Mouse (Mus musculus) neural tube, embryonic 13.5 days (tissue): ENCODE data around the gene Fsip1. TPM values are rescaled to one million over a fixed set of nuclear protein-coding genes. Genes with fewer than 3 reads are reported as not detected.

Source experiments
- ATAC-seq: fragments of 200-750 bp; cut with Nextera tagmentation; 2 replicates; pipeline ENCODE4 v1.8.0; 2017; ENCODE audit warnings: low read depth, mild to moderate bottlenecking, moderate TSS enrichment, moderate library complexity
- H3K27ac ChIP-seq: fragments of 300-500 bp; sonication (generic); replicated peaks from 2 replicates; pipeline ENCODE4 v1.5.1; 2015; ENCODE audit warnings: moderate library complexity, mild to moderate bottlenecking, inconsistent platforms
- H3K27me3 ChIP-seq: fragments of 300-500 bp; sonication (generic); 2 replicates; pipeline ENCODE4 v1.6.1; 2015; ENCODE audit warnings: mild to moderate bottlenecking, inconsistent platforms
- H3K36me3 ChIP-seq: fragments of 300-500 bp; sonication (generic); 2 replicates; pipeline ENCODE4 v1.6.1; 2015; ENCODE audit warnings: mild to moderate bottlenecking, inconsistent platforms
- H3K4me1 ChIP-seq: fragments of 300-500 bp; sonication (generic); replicated peaks from 2 replicates; pipeline ENCODE4 v1.6.1; 2015; ENCODE audit warnings: inconsistent platforms
- H3K4me2 ChIP-seq: fragments of 300-500 bp; sonication (generic); 2 replicates; pipeline ENCODE4 v1.6.1; 2015; ENCODE audit warnings: inconsistent platforms, mild to moderate bottlenecking, moderate library complexity
- H3K4me3 ChIP-seq: fragments of 300-500 bp; sonication (generic); 2 replicates; pipeline ENCODE4 v1.5.1; 2015; ENCODE audit warnings: mild to moderate bottlenecking, inconsistent platforms
- H3K9ac ChIP-seq: fragments of 300-500 bp; sonication (generic); 2 replicates; pipeline ENCODE4 v1.6.1; 2015; ENCODE audit warnings: moderate library complexity, mild to moderate bottlenecking, inconsistent platforms
- H3K9me3 ChIP-seq: fragments of 300-500 bp; sonication (generic); 2 replicates; pipeline ENCODE4 v1.6.1; 2016; ENCODE audit warnings: inconsistent platforms
- WGBS: fragments of 180-500 bp; shearing (Covaris S2); methylation state at CpG from one replicate; pipeline ENCODE4 v1.1.7; 2015; 5-methylcytosine and 5-hydroxymethylcytosine counted together
- polyA plus RNA-seq: library from polyadenylated mRNA; unstranded; fragments of >200 nt; fragmentation: Nextera tagmentation; extraction: Ambion mirVana; gene quantifications from 2 replicates; pipeline ENCODE4 v1.2.1, GENCODE M21; 2015

The Fsip1 gene
- polyA plus RNA-seq, 1 experiment from 2014 or later: 2.0 TPM

DNA sequence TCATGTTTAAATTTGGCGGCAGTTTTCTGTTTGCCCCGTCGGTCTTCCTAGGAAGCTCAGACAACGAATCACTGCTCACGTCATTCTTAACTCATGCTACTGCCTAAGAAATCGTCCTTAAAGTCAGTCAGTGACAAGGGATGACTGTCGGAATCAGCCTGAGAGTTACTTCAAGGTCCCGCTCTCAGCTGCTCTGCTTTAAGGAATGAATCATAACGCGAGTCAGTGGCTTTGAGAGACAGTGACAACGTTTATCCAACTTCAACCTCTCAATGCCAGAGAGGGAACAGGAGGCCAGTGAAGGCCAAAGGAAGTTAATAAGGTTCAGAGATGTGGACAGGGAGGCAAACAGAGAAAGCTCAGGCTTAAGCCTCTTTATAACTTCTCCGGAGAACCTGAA, 7.8 kb downstream of the Fsip1 start:
- Histone ChIP-seq H3K4me3 (no peak overlapping the region), H3K4me2 (no peak overlapping the region), H3K36me3 (no peaks in the 10 kb centered on the region), H3K9ac (no peak overlapping the region), H3K9me3 (no peaks in the 10 kb centered on the region), H3K27ac (no peak overlapping the region), H3K27me3 (no peaks in the 10 kb centered on the region), H3K4me1 (no peaks in the 10 kb centered on the region)
- no peak for ATAC-seq
- WGBS: 81% methylated on average over 12 of the region's 12 CpGs

DNA sequence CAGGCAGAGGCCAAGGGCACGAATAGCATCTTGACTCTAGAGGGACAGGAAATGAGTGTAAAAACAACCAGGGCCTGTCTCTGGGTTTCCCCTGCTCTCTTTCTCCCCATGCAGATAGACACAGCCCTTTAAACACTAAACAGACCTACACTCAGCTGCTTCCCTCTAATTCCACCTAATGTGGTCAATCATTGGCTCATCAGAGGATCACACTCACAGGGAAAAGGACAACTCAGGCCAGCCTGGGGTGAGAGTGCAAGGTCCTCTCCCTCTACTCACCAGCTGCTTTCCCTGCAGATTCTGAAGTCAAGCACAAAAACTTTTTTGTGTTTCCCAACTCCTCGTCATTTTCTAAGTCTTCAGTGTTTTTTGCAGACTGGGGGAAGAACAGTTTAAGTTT, 8.8 kb downstream of the Fsip1 start:
- WGBS: 63% methylated on average over 2 of the region's 2 CpGs
- H3K36me3 ChIP-seq: no peaks in the 10 kb centered on the region
- H3K9ac ChIP-seq: no peak overlapping the region
- H3K9me3 ChIP-seq: no peaks in the 10 kb centered on the region
- H3K4me1 ChIP-seq: no peaks in the 10 kb centered on the region
- no peak for ATAC-seq
- H3K27ac ChIP-seq: no peak overlapping the region
- no peak overlapping the region for H3K4me2 ChIP-seq
- no peak overlapping the region for H3K4me3 ChIP-seq
- no peaks in the 10 kb centered on the region for H3K27me3 ChIP-seq

GRCm38 (mm10) chr2:118245914-118246313, 10.9 kb downstream of the Fsip1 start:
- no peaks in the 10 kb centered on the region for H3K27me3 ChIP-seq
- no peaks in the 10 kb centered on the region for H3K9me3 ChIP-seq
- H3K36me3 ChIP-seq: no peaks in the 10 kb centered on the region
- no peak overlapping the region for H3K9ac ChIP-seq
- peak; percentile 69 for ATAC-seq
- no peak overlapping the region for H3K4me2 ChIP-seq
- no peak overlapping the region for H3K27ac ChIP-seq
- no peak overlapping the region for H3K4me3 ChIP-seq
- 18% methylated on average over 10 of the region's 10 CpGs for WGBS
- H3K4me1 ChIP-seq: no peaks in the 10 kb centered on the region

GRCm38 (mm10) chr2:118236196-118236595, 20.6 kb downstream of the Fsip1 start:
- no peak overlapping the region for H3K4me3 ChIP-seq
- no peak overlapping the region for H3K4me2 ChIP-seq
- no peak overlapping the region for H3K9ac ChIP-seq
- no peaks in the 10 kb centered on the region for H3K4me1 ChIP-seq
- WGBS: 89% methylated on average over 7 of the region's 7 CpGs
- no peaks in the 10 kb centered on the region for H3K27me3 ChIP-seq
- no peak overlapping the region for H3K27ac ChIP-seq
- H3K36me3 ChIP-seq: no peaks in the 10 kb centered on the region
- ATAC-seq: no peak
- no peaks in the 10 kb centered on the region for H3K9me3 ChIP-seq

GRCm38 (mm10) chr2:118235614-118236013, 21.2 kb downstream of the Fsip1 start:
- 83% methylated on average over 3 of the region's 3 CpGs for WGBS
- ATAC-seq: no peak
- Histone ChIP-seq H3K27ac (no peak overlapping the region), H3K9me3 (no peaks in the 10 kb centered on the region), H3K9ac (no peak overlapping the region), H3K4me3 (no peak overlapping the region), H3K27me3 (no peaks in the 10 kb centered on the region), H3K4me1 (no peaks in the 10 kb centered on the region), H3K36me3 (no peaks in the 10 kb centered on the region), H3K4me2 (no peak overlapping the region)

- no peak overlapping the region for H3K4me2 ChIP-seq
- no peaks in the 10 kb centered on the region for H3K4me1 ChIP-seq
- H3K4me3 ChIP-seq: no peak overlapping the region
- no peak overlapping the region for H3K9ac ChIP-seq
- 76% methylated on average over 3 of the region's 3 CpGs for WGBS
- H3K27me3 ChIP-seq: no peaks in the 10 kb centered on the region
- H3K9me3 ChIP-seq: no peaks in the 10 kb centered on the region
- H3K27ac ChIP-seq: no peak overlapping the region
- H3K36me3 ChIP-seq: no peaks in the 10 kb centered on the region
- ATAC-seq: no peak
Measured at GRCm38 (mm10) chr2:118230544-118230943, 26.2 kb downstream of the Fsip1 start.

DNA sequence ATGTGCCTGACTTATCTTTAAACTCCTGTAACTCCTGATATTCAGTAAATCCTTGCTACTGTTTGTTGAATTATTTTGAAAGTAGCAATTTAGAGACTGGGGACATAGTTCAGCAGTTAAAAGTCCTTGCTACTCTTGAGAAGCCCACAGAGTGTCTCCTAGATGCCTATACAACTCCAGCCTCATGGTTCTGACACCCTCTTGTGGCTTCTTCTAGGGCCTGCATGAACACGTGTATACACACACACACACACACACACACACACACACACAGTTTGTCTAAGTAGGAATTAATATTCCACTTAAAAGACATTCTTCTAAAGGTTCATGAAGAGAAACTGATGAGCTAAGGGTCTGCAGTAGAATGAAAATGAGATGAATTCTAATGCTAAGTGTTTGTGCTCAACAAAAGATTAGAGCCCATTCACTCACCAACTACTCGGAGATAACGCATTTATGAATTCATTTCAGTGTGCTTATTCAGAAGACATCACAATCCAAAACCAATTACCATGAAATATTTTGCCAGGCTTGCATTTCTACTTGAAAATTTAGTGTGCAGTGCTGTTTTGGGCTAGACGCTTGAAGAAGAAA, 28.2 kb downstream of the Fsip1 start:
- ATAC-seq: no peak
- H3K27me3 ChIP-seq: no peaks in the 10 kb centered on the region
- peaks cover 12% of the 10 kb centered on the region for H3K4me1 ChIP-seq
- WGBS: 70% methylated on average over 4 of the region's 4 CpGs
- no peaks in the 10 kb centered on the region for H3K9me3 ChIP-seq
- no peak overlapping the region for H3K4me3 ChIP-seq
- H3K27ac ChIP-seq: no peak overlapping the region
- no peak overlapping the region for H3K9ac ChIP-seq
- H3K4me2 ChIP-seq: no peak overlapping the region
- H3K36me3 ChIP-seq: no peaks in the 10 kb centered on the region

- Histone ChIP-seq H3K4me3 (no peak overlapping the region), H3K4me2 (no peak overlapping the region), H3K27ac (no peak overlapping the region), H3K9ac (no peak overlapping the region), H3K4me1 (peaks cover 12% of the 10 kb centered on the region), H3K9me3 (no peaks in the 10 kb centered on the region), H3K27me3 (no peaks in the 10 kb centered on the region), H3K36me3 (no peaks in the 10 kb centered on the region)
- 86% methylated on average over 10 of the region's 10 CpGs for WGBS
- ATAC-seq: no peak
Measured at GRCm38 (mm10) chr2:118225316-118226041, 31.3 kb downstream of the Fsip1 start.

- Histone ChIP-seq H3K4me2 (no peak overlapping the region), H3K9ac (no peak overlapping the region), H3K27ac (no peak overlapping the region), H3K4me3 (no peak overlapping the region), H3K27me3 (no peaks in the 10 kb centered on the region), H3K9me3 (no peaks in the 10 kb centered on the region), H3K4me1 (no peaks in the 10 kb centered on the region), H3K36me3 (no peaks in the 10 kb centered on the region)
- ATAC-seq: no peak
- 22% methylated on average over 4 of the region's 4 CpGs for WGBS
Measured at GRCm38 (mm10) chr2:118217993-118218595, 38.7 kb downstream of the Fsip1 start.

DNA sequence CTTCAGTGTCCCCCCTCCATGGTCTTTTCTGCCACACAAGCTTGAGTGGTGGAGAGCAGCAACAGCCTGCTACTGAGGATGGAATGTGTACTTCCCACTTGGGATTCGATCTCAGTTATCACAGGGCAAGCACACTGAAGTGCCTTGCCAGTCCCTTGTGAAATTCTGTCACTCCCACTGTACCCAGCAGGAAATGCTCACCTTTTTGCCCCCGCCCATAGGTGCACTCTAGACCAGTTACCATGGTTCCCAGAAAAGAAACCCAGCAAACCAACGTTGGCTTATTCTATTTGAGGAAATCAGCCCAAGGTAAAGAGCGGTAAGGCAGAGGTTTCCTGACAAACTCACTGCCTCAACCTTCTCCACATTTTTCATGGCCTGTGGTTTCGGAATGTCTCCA, 47.1 kb downstream of the Fsip1 start:
- ATAC-seq: no peak
- Histone ChIP-seq H3K9ac (no peak overlapping the region), H3K4me3 (no peak overlapping the region), H3K4me2 (no peak overlapping the region), H3K27ac (no peak overlapping the region), H3K9me3 (no peaks in the 10 kb centered on the region), H3K4me1 (peaks cover 19% of the 10 kb centered on the region), H3K36me3 (no peaks in the 10 kb centered on the region), H3K27me3 (peaks cover 8% of the 10 kb centered on the region; the same call in 1 of the 2 replicates)
- WGBS: 84% methylated on average over 5 of the region's 5 CpGs

- Histone ChIP-seq H3K9ac (no peak overlapping the region), H3K4me1 (peaks cover 29% of the 10 kb centered on the region), H3K36me3 (no peaks in the 10 kb centered on the region), H3K27ac (no peak overlapping the region), H3K4me2 (no peak overlapping the region), H3K9me3 (no peaks in the 10 kb centered on the region), H3K27me3 (peaks cover 8% of the 10 kb centered on the region; the same call in 1 of the 2 replicates), H3K4me3 (no peak overlapping the region)
- 35% methylated on average over 5 of the region's 5 CpGs for WGBS
- ATAC-seq: no peak
Measured at GRCm38 (mm10) chr2:118208651-118209050, 48.1 kb downstream of the Fsip1 start.

DNA sequence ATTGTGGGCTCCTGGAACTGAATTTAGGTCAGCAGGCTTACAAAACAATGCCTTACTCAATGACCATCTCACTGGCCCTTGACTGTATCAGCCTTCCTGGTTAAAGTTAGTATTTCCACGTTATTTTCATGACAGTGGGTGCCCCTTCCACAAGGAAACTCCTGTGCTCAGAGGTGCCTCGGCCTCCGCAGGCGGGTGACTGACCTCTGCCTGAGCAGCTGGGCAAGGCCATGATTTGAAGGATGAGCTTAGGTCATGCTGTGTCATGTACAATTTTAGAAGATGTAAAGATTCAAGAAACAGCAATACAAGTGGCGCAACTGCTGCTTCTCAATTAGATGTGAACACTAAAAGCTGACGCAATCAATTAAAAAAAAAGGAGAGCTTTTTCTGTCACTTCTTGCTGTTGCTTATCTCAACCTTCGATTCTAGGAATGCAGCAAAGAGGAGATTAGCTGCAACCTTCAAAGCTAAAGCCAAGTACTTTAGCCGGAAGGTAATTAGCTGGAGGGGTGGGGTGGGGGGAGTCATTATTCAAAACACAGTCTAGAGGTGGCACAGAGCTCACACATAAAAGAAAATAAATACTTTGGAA, 50.7 kb downstream of the Fsip1 start:
- Histone ChIP-seq H3K9ac (no peak overlapping the region), H3K9me3 (no peaks in the 10 kb centered on the region), H3K4me3 (no peak overlapping the region), H3K27me3 (peaks cover 8% of the 10 kb centered on the region; the same call in 1 of the 2 replicates), H3K4me1 (peaks cover 50% of the 10 kb centered on the region), H3K36me3 (no peaks in the 10 kb centered on the region), H3K27ac (no peak overlapping the region), H3K4me2 (no peak overlapping the region)
- 44% methylated on average over 8 of the region's 8 CpGs for WGBS
- no peak for ATAC-seq
